Mouse (Mus musculus) thymus, adult 2 months (tissue): ENCODE data around the gene Myh3.

ENCODE experiments used
- CTCF ChIP-seq: fragments of 200-500 bp; IDR thresholded peaks from 2 replicates; pipeline ENCODE4 v1.5.1; 2012; ENCODE audit warnings: mild to moderate bottlenecking, control low read depth, low read length, moderate library complexity, borderline replicate concordance; ENCODE audit not compliant: control insufficient read depth, poor library complexity, insufficient read depth; ENCODE audit errors: extremely low read depth
- POLR2A ChIP-seq: fragments of 200-500 bp; IDR thresholded peaks from 2 replicates; pipeline ENCODE4 v1.6.1; 2012; ENCODE audit warnings: mild to moderate bottlenecking, low read length, control low read depth, moderate library complexity; ENCODE audit not compliant: control insufficient read depth, poor library complexity, insufficient read depth; ENCODE audit errors: extremely low read depth

DNA sequence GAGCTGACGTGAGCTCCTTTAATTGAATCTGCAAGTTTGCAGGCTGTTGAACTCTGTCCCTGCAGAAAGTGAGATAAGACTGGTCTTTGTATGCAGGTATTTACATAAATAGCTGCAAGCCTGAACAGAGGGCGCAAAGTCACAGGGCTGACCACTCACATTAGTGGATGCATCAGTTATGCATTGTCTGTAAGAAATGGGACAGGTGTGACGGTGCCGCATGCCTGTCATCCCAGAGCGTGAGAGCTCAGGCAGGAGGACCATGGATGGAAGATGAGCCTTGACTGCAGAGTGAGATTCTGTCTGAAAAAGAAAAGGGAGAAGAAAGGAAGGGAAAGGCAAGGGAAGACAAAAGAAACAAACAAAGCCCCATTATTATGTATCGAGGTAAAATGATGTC is 56.6 kb downstream of the Myh3 start:
- TF ChIP-seq POLR2A: no peak
- no peak for TF ChIP-seq CTCF
